Mouse (Mus musculus) heart, embryonic 14.5 days (tissue): ENCODE data around the gene Eps8l2. TPM values are rescaled to one million over a fixed set of nuclear protein-coding genes. Genes with fewer than 3 reads are reported as not detected.
"Not testable (repeated sequence)": the region's sequence is repeated elsewhere in the genome, so short reads cannot be mapped to it uniquely, and the experiment has no call there.

ENCODE experiments used
- ATAC-seq: fragments of 200-750 bp; cut with Nextera tagmentation; 2 replicates; pipeline ENCODE4 v1.8.0; 2017; ENCODE audit warnings: low read depth, moderate TSS enrichment; ENCODE audit not compliant: insufficient number of reproducible peaks, insufficient read depth, low FRiP score
- H3K27ac ChIP-seq, 2 experiments: fragments of 200-500 bp in 1 of 2; fragments of 300-500 bp in 1 of 2; sonication (generic) in 1 of 2; replicated peaks in 1 of 2; 2 replicates each; pipeline ENCODE4 v1.5.1; 2012 to 2014; ENCODE audit warnings: low read depth in 2 of 2, low read length in 2 of 2, control low read depth in 1 of 2, mild to moderate bottlenecking in 1 of 2, mixed read lengths in 1 of 2; ENCODE audit not compliant: control insufficient read depth in 1 of 2, insufficient read depth in 1 of 2
- H3K27me3 ChIP-seq: fragments of 300-500 bp; sonication (generic); 2 replicates; pipeline ENCODE4 v1.6.1; 2014; ENCODE audit warnings: mild to moderate bottlenecking, low read length, control low read depth; ENCODE audit not compliant: control insufficient read depth, insufficient read depth
- H3K36me3 ChIP-seq: fragments of 300-500 bp; sonication (generic); 2 replicates; pipeline ENCODE4 v1.6.1; 2014; ENCODE audit warnings: mild to moderate bottlenecking, control low read depth, low read length, mixed read lengths; ENCODE audit not compliant: control insufficient read depth, insufficient read depth
- H3K4me1 ChIP-seq, 2 experiments: fragments of 200-500 bp in 1 of 2; fragments of 300-500 bp in 1 of 2; sonication (generic) in 1 of 2; 2 replicates each; pipeline ENCODE4 v1.6.1; 2012 to 2014; ENCODE audit warnings: low read length in 2 of 2, control low read depth in 1 of 2, mixed read lengths in 1 of 2; ENCODE audit not compliant: control insufficient read depth in 2 of 2, insufficient read depth in 2 of 2
- H3K4me2 ChIP-seq: fragments of 300-500 bp; sonication (generic); 2 replicates; pipeline ENCODE4 v1.6.1; 2014; ENCODE audit warnings: mild to moderate bottlenecking, low read length
- H3K4me3 ChIP-seq, 2 experiments: fragments of 200-500 bp in 1 of 2; fragments of 300-500 bp in 1 of 2; sonication (generic) in 1 of 2; 2 replicates each; pipeline ENCODE4 v1.5.1; 2012 to 2014; ENCODE audit warnings: low read length in 2 of 2, mild to moderate bottlenecking in 2 of 2, control low read depth in 1 of 2, low read depth in 1 of 2, moderate library complexity in 1 of 2; ENCODE audit not compliant: control insufficient read depth in 1 of 2, insufficient read depth in 1 of 2
- H3K9ac ChIP-seq: fragments of 300-500 bp; sonication (generic); 2 replicates; pipeline ENCODE4 v1.6.1; 2014; ENCODE audit warnings: mild to moderate bottlenecking, low read length
- H3K9me3 ChIP-seq: fragments of 300-500 bp; sonication (generic); 2 replicates; pipeline ENCODE4 v1.6.1; 2016; ENCODE audit warnings: low read length, control low read depth; ENCODE audit not compliant: control insufficient read depth
- WGBS: fragments of 180-500 bp; shearing (Covaris S2); extraction: QIAGEN DNeasy Blood & Tissue Kit; methylation state at CpG from one replicate; pipeline ENCODE4 v1.1.7; 2014; 5-methylcytosine and 5-hydroxymethylcytosine counted together
- polyA plus RNA-seq: library from polyadenylated mRNA; unstranded; fragments of >200 nt; fragmentation: Nextera tagmentation; extraction: Ambion mirVana; gene quantifications from 2 replicates; pipeline ENCODE4 v1.2.1, GENCODE M21; 2014

The Eps8l2 gene
- polyA plus RNA-seq, 1 experiment from 2014 or later, result 0.76 TPM

GRCm38 (mm10) chr7:141405466-141405865, 66.8 kb downstream of the Eps8l2 start:
- ATAC-seq, result no peak
- Histone ChIP-seq H3K4me2 (no peak overlapping the region), H3K27me3 (no peaks in the 10 kb centered on the region), H3K4me1 (peaks cover 2 to 4% of the 10 kb centered on the region in 2 experiments; a peak in 1 of 4 replicates), H3K36me3 (peaks cover 66% of the 10 kb centered on the region), H3K27ac (no peak overlapping the region), H3K9me3 (no peaks in the 10 kb centered on the region), H3K4me3 (no peak overlapping the region), H3K9ac (no peak overlapping the region)
- 67% methylated on average over 4 of the region's 4 CpGs for WGBS

DNA sequence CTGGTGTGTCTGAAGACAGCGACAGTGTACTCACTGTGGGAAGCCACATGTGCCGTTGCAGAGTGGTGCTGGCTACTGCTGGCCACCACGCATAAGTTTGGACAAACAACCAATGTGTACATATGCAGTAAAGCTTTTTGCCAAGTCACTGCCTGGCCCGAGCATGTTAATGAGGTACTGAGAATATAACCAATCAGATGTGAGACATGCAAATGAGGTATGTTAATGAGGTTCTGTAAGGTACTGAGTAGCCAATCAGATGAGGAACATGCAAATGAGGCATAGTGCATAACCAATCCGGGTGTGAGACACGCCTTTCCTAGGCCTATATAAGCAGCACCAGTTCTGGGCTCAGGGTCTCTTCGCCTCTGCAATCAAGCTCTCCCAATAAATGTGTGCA, 69.0 kb downstream of the Eps8l2 start:
- not testable (repeated sequence) for H3K9ac ChIP-seq, H3K27ac ChIP-seq, H3K4me2 ChIP-seq, H3K9me3 ChIP-seq, ATAC-seq, H3K4me1 ChIP-seq, H3K4me3 ChIP-seq, H3K27me3 ChIP-seq
- 97% methylated on average over 7 of the region's 7 CpGs for WGBS
- H3K36me3 ChIP-seq, result peaks cover 57% of the 10 kb centered on the region

GRCm38 (mm10) chr7:141408833-141409232, 70.2 kb downstream of the Eps8l2 start:
- Histone ChIP-seq H3K9ac (no peak overlapping the region; the same call in 1 of the 2 replicates), H3K27ac (no peak overlapping the region), H3K4me2 (no peak overlapping the region), H3K4me3 (no peak overlapping the region), H3K9me3 (no peaks in the 10 kb centered on the region), H3K36me3 (peaks cover 47% of the 10 kb centered on the region), H3K27me3 (no peaks in the 10 kb centered on the region), H3K4me1 (peaks cover 2 to 10% of the 10 kb centered on the region in 2 experiments; a peak in 2 of 4 replicates)
- no peak for ATAC-seq
- WGBS, result 17% methylated on average over 11 of the region's 11 CpGs

- H3K9me3 ChIP-seq, result no peaks in the 10 kb centered on the region
- H3K4me3 ChIP-seq, result no peak overlapping the region
- H3K27me3 ChIP-seq, result no peaks in the 10 kb centered on the region
- no peak overlapping the region; the same call in 1 of the 2 replicates for H3K9ac ChIP-seq
- H3K4me2 ChIP-seq, result no peak overlapping the region
- no peak for ATAC-seq
- H3K36me3 ChIP-seq, result peaks cover 40% of the 10 kb centered on the region
- no peak overlapping the region for H3K27ac ChIP-seq
- peaks cover 2 to 10% of the 10 kb centered on the region in 2 experiments; a peak in 3 of 4 replicates for H3K4me1 ChIP-seq
- whole genome bisulfite sequencing, result 87% methylated on average over 8 of the region's 8 CpGs
Measured at GRCm38 (mm10) chr7:141410631-141411030, 72.0 kb downstream of the Eps8l2 start.

GRCm38 (mm10) chr7:141411667-141412066, 73.0 kb downstream of the Eps8l2 start:
- peaks cover 2 to 10% of the 10 kb centered on the region in 2 experiments; a peak in 3 of 4 replicates for H3K4me1 ChIP-seq
- H3K4me2 ChIP-seq, result no peak overlapping the region
- H3K4me3 ChIP-seq, result no peak overlapping the region
- no peak overlapping the region for H3K9ac ChIP-seq
- H3K36me3 ChIP-seq, result peaks cover 40% of the 10 kb centered on the region
- no peaks in the 10 kb centered on the region for H3K27me3 ChIP-seq
- no peak for ATAC-seq
- H3K27ac ChIP-seq, result no peak overlapping the region
- no peaks in the 10 kb centered on the region for H3K9me3 ChIP-seq
- WGBS, result 88% methylated on average over 1 of the region's 1 CpGs

Other genes with a start within 250 kb of the Eps8l2 start
- 2.8 TPM in 2 replicates for gene Sigirr, start 238.3 kb upstream of the Eps8l2 start, polyA plus RNA-seq
- 0.34 TPM in 1 of 2 replicates, not detected in the other for gene Ano9, start 221.1 kb upstream of the Eps8l2 start, polyA plus RNA-seq
- 51.8 and 65.6 TPM in 2 replicates for gene Ptdss2, start 216.5 kb upstream of the Eps8l2 start, polyA plus RNA-seq
- 109 and 116 TPM in 2 replicates for gene Rnh1, start 166.0 kb upstream of the Eps8l2 start, polyA plus RNA-seq
- gene Hras, start 144.9 kb upstream of the Eps8l2 start, polyA plus RNA-seq, result 93.9 and 96.7 TPM in 2 replicates
- gene Lrrc56, start 144.7 kb upstream of the Eps8l2 start, polyA plus RNA-seq, result 1.6 and 2.8 TPM in 2 replicates
- gene Lmntd2, start 124.8 kb upstream of the Eps8l2 start, polyA plus RNA-seq, result 0.46 and 0.62 TPM in 2 replicates
- gene Rassf7, start 123.0 kb upstream of the Eps8l2 start, polyA plus RNA-seq, result 12.1 and 12.4 TPM in 2 replicates
- gene Phrf1, start 110.1 kb upstream of the Eps8l2 start, polyA plus RNA-seq, result 41.3 and 44.4 TPM in 2 replicates
- 2.8 and 4.7 TPM in 2 replicates for gene Irf7, start 72.4 kb upstream of the Eps8l2 start, polyA plus RNA-seq
- gene Cdhr5, start 62.1 kb upstream of the Eps8l2 start, polyA plus RNA-seq, result not detected in 2 replicates
- gene Sct, start 59.7 kb upstream of the Eps8l2 start, polyA plus RNA-seq, result 1.6 and 2.3 TPM in 2 replicates
- gene Drd4, start 46.9 kb upstream of the Eps8l2 start, polyA plus RNA-seq, result not detected in 2 replicates
- gene Deaf1, start 11.2 kb upstream of the Eps8l2 start, polyA plus RNA-seq, result 36.9 and 42.1 TPM in 2 replicates
- gene Tmem80, start 11.1 kb upstream of the Eps8l2 start, polyA plus RNA-seq, result 17.6 and 22.2 TPM in 2 replicates
- gene Taldo1, start 53.3 kb downstream of the Eps8l2 start, polyA plus RNA-seq, result 216 and 221 TPM in 2 replicates
- 25.6 and 30.2 TPM in 2 replicates for gene Gatd1, start 75.3 kb downstream of the Eps8l2 start, polyA plus RNA-seq
- gene Cend1, start 90.6 kb downstream of the Eps8l2 start, polyA plus RNA-seq, result 1.6 and 2.1 TPM in 2 replicates
- gene Slc25a22, start 99.0 kb downstream of the Eps8l2 start, polyA plus RNA-seq, result 13.0 and 13.3 TPM in 2 replicates
- 6.1 and 7.1 TPM in 2 replicates for gene Pidd1, start 105.1 kb downstream of the Eps8l2 start, polyA plus RNA-seq
- gene Rplp2, start 108.5 kb downstream of the Eps8l2 start, polyA plus RNA-seq, result 874 and 975 TPM in 2 replicates
- gene Pnpla2, start 116.3 kb downstream of the Eps8l2 start, polyA plus RNA-seq, result 48.7 and 49.0 TPM in 2 replicates
- 20.4 and 25.6 TPM in 2 replicates for gene Cracr2b, start 122.2 kb downstream of the Eps8l2 start, polyA plus RNA-seq
- 77.5 and 115 TPM in 2 replicates for gene Cd151, start 128.5 kb downstream of the Eps8l2 start, polyA plus RNA-seq
- gene Polr2l, start 136.3 kb downstream of the Eps8l2 start, polyA plus RNA-seq, result 73.2 and 78.0 TPM in 2 replicates
- 61.5 and 65.0 TPM in 2 replicates for gene Tspan4, start 136.4 kb downstream of the Eps8l2 start, polyA plus RNA-seq
- gene Chid1, start 201.0 kb downstream of the Eps8l2 start, polyA plus RNA-seq, result 32.5 and 33.3 TPM in 2 replicates
- 48.1 and 49.9 TPM in 2 replicates for gene Ap2a2, start 223.3 kb downstream of the Eps8l2 start, polyA plus RNA-seq